Mouse (Mus musculus) brain, embryonic 14.5 days (tissue): Measurements from ENCODE around the gene Rcn3.

Source experiments
- CTCF ChIP-seq: fragments of 200-500 bp; IDR thresholded peaks from 2 replicates; pipeline ENCODE4 v1.5.1; 2012; ENCODE audit warnings: inconsistent platforms, mild to moderate bottlenecking, moderate library complexity, borderline replicate concordance; ENCODE audit not compliant: insufficient read depth, insufficient read length; ENCODE audit errors: extremely low read depth
- POLR2A ChIP-seq: fragments of 200-500 bp; IDR thresholded peaks from 2 replicates; pipeline ENCODE4 v1.6.1; 2012; ENCODE audit warnings: mild to moderate bottlenecking, inconsistent platforms, borderline replicate concordance; ENCODE audit not compliant: poor library complexity, insufficient read depth, insufficient read length, severe bottlenecking; ENCODE audit errors: extremely low read depth

DNA sequence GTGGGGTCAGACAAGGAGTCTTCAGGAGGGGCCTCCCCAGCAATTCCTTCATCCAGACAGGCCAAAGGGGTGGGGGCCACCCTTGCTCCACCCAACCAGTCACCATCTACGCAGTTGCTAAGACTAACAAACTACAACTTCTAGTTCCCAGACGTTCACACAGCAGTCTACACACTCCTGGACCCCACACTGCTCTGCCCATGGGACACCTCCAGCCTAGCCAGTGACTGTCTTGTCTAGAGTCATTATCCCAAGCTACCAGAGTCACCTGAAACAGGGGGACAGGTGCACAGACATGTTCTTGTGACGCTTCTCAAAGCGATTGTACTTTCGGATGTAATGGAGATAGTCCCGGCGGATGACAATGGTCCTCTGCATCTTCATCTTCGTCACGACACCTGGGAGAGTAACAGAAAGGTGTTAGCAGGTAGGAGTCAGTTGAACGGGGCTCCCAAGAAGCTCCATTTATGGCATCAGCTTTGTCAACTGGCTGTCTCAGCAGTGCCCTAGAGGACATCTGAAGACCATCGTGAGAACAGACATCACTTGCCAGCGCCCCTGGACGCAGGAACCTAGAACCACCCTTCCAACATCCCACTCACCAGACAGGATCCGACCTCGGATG, 30.7 kb upstream of the Rcn3 start:
- TF ChIP-seq POLR2A = no peak
- no peak for TF ChIP-seq CTCF
